Mouse (Mus musculus): ENCODE data around the gene Fam155a. TPM values are rescaled to one million over a fixed set of nuclear protein-coding genes. Genes with fewer than 3 reads are reported as not detected.

Gene Fam155a
- total and polyA plus RNA-seq, 3 experiments: not detected

- H3K36me3 ChIP-seq (replicated peaks in 1 of 2; ENCODE audit: control insufficient read depth in 1 of 2, insufficient read depth in 1 of 2, low read length in 1 of 2): no peaks in the 10 kb centered on the region
- in situ Hi-C loops (cut with MboI; ENCODE audit: low pct_ligation_motif_present, low pct_unique_long_range_greater_than_20kb, low sequenced_read_pairs): no loop called here
- H3K9me3 ChIP-seq (replicated peaks; ENCODE audit: low read length): peaks cover 54% of the 10 kb centered on the region
- no peaks in the 10 kb centered on the region for H3K79me2 ChIP-seq (replicated peaks; ENCODE audit: control insufficient read depth, extremely low read depth, insufficient read depth, poor library complexity, severe bottlenecking)
- H3K27me3 ChIP-seq (replicated peaks): no peaks in the 10 kb centered on the region
- dilution Hi-C loops (cut with MboI; ENCODE audit: extremely low pct_ligation_motif_present, extremely low pct_unique_long_range_greater_than_20kb, low sequenced_read_pairs): no loop called here
- no peak for TF ChIP-seq PAX5 (IDR thresholded peaks at IDR 0.05; ENCODE audit: low read length)
- TF ChIP-seq GABPA (IDR thresholded peaks at IDR 0.05; ENCODE audit: insufficient replicate concordance, low read depth, low read length): no peak
- TF ChIP-seq MYC (IDR thresholded peaks at IDR 0.05; ENCODE audit: low read depth, low read length): no peak
- TF ChIP-seq CTCF (conservative IDR thresholded peaks at IDR 0.05 in 1 of 2, IDR thresholded peaks at IDR 0.05 in 1 of 2; ENCODE audit: low read depth in 2 of 2, low read length in 2 of 2): no peak
- TF ChIP-seq RCOR1 (conservative IDR thresholded peaks at IDR 0.05; ENCODE audit: low read depth, low read length): no peak
- TF ChIP-seq USF2 (conservative IDR thresholded peaks at IDR 0.05; ENCODE audit: low read depth, low read length): no peak
- TF ChIP-seq POLR2A (IDR thresholded peaks at IDR 0.05; ENCODE audit: low read depth, low read length): no peak
- no peaks in the 10 kb centered on the region for H3K4me1 ChIP-seq (ENCODE audit: control insufficient read depth in 1 of 2, insufficient read depth in 2 of 2)
- H3K4me2 ChIP-seq (ENCODE audit: insufficient read depth, low read depth, poor library complexity, severe bottlenecking): no peak overlapping the region
- no peak for DNase-seq (ENCODE audit: extremely low read depth)
- H3K27ac ChIP-seq (ENCODE audit: insufficient read depth, low read depth): no peak overlapping the region
- no peak overlapping the region for H3K4me3 ChIP-seq (replicated peaks in 1 of 3; ENCODE audit: low read depth in 2 of 3, low read length in 2 of 3, poor library complexity in 1 of 3)
- no peak overlapping the region for H3K9ac ChIP-seq (ENCODE audit: insufficient read depth, low read depth)
Observed at GRCm38 (mm10) chr8:9406204-9406603, 364.8 kb downstream of the Fam155a start.

- in situ Hi-C loops (cut with MboI; ENCODE audit: low pct_ligation_motif_present, low pct_unique_long_range_greater_than_20kb, low sequenced_read_pairs): no loop called here
- TF ChIP-seq MAFK (IDR thresholded peaks at IDR 0.05; ENCODE audit: insufficient replicate concordance, low read length) (no peak), ZKSCAN1 (IDR thresholded peaks at IDR 0.05; ENCODE audit: borderline replicate concordance, low read depth, low read length) (no peak), E2F4 (IDR thresholded peaks at IDR 0.05; ENCODE audit: insufficient replicate concordance, low read depth, low read length) (no peak), TCF12 (IDR thresholded peaks at IDR 0.05; ENCODE audit: low read depth, low read length) (no peak), ELF1 (IDR thresholded peaks at IDR 0.05; ENCODE audit: low read depth, low read length) (no peak), MEF2A (IDR thresholded peaks at IDR 0.05; ENCODE audit: borderline replicate concordance, low read depth, low read length) (no peak), MYC (IDR thresholded peaks at IDR 0.05; ENCODE audit: low read depth, low read length) (no peak), SIN3A (IDR thresholded peaks at IDR 0.05; ENCODE audit: low read length) (no peak), POLR2A (IDR thresholded peaks at IDR 0.05; ENCODE audit: low read depth, low read length) (no peak), CHD2 (IDR thresholded peaks at IDR 0.05; ENCODE audit: low read length) (no peak), GABPA (IDR thresholded peaks at IDR 0.05; ENCODE audit: insufficient replicate concordance, low read depth, low read length) (no peak), BHLHE40 (IDR thresholded peaks at IDR 0.05; ENCODE audit: low read depth, low read length) (no peak), ZNF384 (IDR thresholded peaks at IDR 0.05; ENCODE audit: low read depth, low read length) (no peak), PAX5 (IDR thresholded peaks at IDR 0.05; ENCODE audit: low read length) (no peak), RCOR1 (conservative IDR thresholded peaks at IDR 0.05; ENCODE audit: low read depth, low read length) (no peak), HCFC1 (IDR thresholded peaks at IDR 0.05; ENCODE audit: low read depth, low read length) (no peak), EP300 (IDR thresholded peaks at IDR 0.05; ENCODE audit: low read length) (no peak), KAT2A (IDR thresholded peaks at IDR 0.05; ENCODE audit: insufficient replicate concordance, low read length) (no peak), MAZ (IDR thresholded peaks at IDR 0.05; ENCODE audit: low read depth, low read length) (no peak)
- no peak overlapping the region for H3K27ac ChIP-seq (ENCODE audit: insufficient read depth, low read depth)
Observed at GRCm38 (mm10) chr8:9404651-9405050, 366.3 kb downstream of the Fam155a start.

More at GRCm38 (mm10) chr8:9404651-9405050, 366.3 kb downstream of the Fam155a start:
- no peaks in the 10 kb centered on the region for H3K79me2 ChIP-seq (replicated peaks; ENCODE audit: control insufficient read depth, extremely low read depth, insufficient read depth, poor library complexity, severe bottlenecking)
- no peaks in the 10 kb centered on the region for H3K4me1 ChIP-seq (ENCODE audit: control insufficient read depth in 1 of 2, insufficient read depth in 2 of 2)
- H3K4me2 ChIP-seq (ENCODE audit: insufficient read depth, low read depth, poor library complexity, severe bottlenecking): no peak overlapping the region
- dilution Hi-C loops (cut with MboI; ENCODE audit: extremely low pct_ligation_motif_present, extremely low pct_unique_long_range_greater_than_20kb, low sequenced_read_pairs): no loop called here
- DNase-seq (ENCODE audit: extremely low read depth): no peak
- H3K9ac ChIP-seq (ENCODE audit: insufficient read depth, low read depth): no peak overlapping the region
- H3K9me3 ChIP-seq (replicated peaks; ENCODE audit: low read length): peaks cover 59% of the 10 kb centered on the region
- no peaks in the 10 kb centered on the region for H3K27me3 ChIP-seq (replicated peaks)
- no peaks in the 10 kb centered on the region for H3K36me3 ChIP-seq (replicated peaks in 1 of 2; ENCODE audit: control insufficient read depth in 1 of 2, insufficient read depth in 1 of 2, low read length in 1 of 2)
- H3K4me3 ChIP-seq (replicated peaks in 1 of 3; ENCODE audit: low read depth in 2 of 3, low read length in 2 of 3, poor library complexity in 1 of 3): no peak overlapping the region
